Mouse (Mus musculus): ENCODE measurements around the gene Fkbp1b.

GRCm38 (mm10) chr12:4873531-4873930 is 32.1 kb upstream of the Fkbp1b start:
- TF ChIP-seq CTCF (IDR thresholded peaks at IDR 0.05; ENCODE audit: low read depth) (no peak), EP300 (IDR thresholded peaks at IDR 0.05; ENCODE audit: low read depth) (no peak)

All from heart, postnatal 0 days (tissue).